Mouse (Mus musculus): ENCODE measurements around the gene Robo2. TPM values are rescaled to one million over a fixed set of nuclear protein-coding genes. Genes with fewer than 3 reads are reported as not detected.

The Robo2 gene
- polyA plus RNA-seq, 1 experiment from 2014 or later = 56.4 TPM

DNA sequence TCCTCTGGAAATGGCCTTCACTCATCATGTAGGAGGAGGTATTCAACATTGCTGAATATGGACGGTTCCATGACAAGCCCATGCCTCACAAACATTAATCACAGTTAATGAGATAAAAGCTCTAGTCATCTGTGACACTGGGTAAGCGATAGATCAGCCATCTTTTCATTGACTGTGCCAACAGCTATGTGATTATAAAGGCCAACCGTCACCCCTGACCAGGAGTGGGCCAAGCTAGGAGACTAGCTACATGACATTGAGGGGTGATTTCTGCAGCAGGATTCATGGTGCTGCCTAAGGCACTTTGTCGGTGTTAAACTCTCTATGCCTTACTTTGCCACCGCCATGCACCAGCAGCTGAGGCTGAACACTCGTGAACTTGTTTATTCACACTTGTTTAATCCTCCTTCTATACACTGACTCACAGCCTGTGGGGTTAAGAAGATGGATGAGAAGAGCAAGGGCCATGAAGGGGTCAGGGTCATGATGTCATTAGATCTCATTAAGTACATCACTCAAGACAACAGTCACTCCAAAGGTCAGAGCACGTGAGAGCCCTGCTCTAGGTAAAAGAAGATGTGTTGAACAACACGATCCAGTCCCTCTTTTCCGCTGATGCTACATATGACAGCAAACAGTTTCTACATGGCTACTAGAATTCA, 72.5 kb downstream of the Robo2 start:
- no peaks in the 10 kb centered on the region for H3K27me3 ChIP-seq (ENCODE audit: insufficient read depth, low read length)
- H3K9me3 ChIP-seq (ENCODE audit: low read depth, low read length) = no peaks in the 10 kb centered on the region
- ATAC-seq (ENCODE audit: insufficient read depth) (no peak), DNase-seq (no peak)
- H3K36me3 ChIP-seq (ENCODE audit: insufficient read depth) = no peaks in the 10 kb centered on the region
- H3K4me1 ChIP-seq (ENCODE audit: insufficient read depth) = no peaks in the 10 kb centered on the region
- TF ChIP-seq CTCF (IDR thresholded peaks at IDR 0.05; ENCODE audit: low read depth) = no peak
- no peak overlapping the region for H3K9ac ChIP-seq
- H3K27ac ChIP-seq (ENCODE audit: low read depth) = no peak overlapping the region
- WGBS = 39% methylated on average over 9 of the region's 9 CpGs
- H3K4me2 ChIP-seq = no peak overlapping the region
- H3K4me3 ChIP-seq (ENCODE audit: low read depth, low read length) = no peak overlapping the region

- Histone ChIP-seq H3K9me3 (ENCODE audit: low read depth, low read length) (no peaks in the 10 kb centered on the region), H3K9ac (no peak overlapping the region), H3K36me3 (ENCODE audit: insufficient read depth) (no peaks in the 10 kb centered on the region), H3K4me2 (no peak overlapping the region), H3K4me1 (ENCODE audit: insufficient read depth) (no peaks in the 10 kb centered on the region), H3K27me3 (ENCODE audit: insufficient read depth, low read length) (no peaks in the 10 kb centered on the region), H3K4me3 (ENCODE audit: low read depth, low read length) (no peak overlapping the region), H3K27ac (ENCODE audit: low read depth) (no peak overlapping the region)
- ATAC-seq (ENCODE audit: insufficient read depth) (no peak), DNase-seq (no peak)
- no peak for TF ChIP-seq CTCF (IDR thresholded peaks at IDR 0.05; ENCODE audit: low read depth)
- 65% methylated on average over 9 of the region's 9 CpGs for WGBS
Observed at GRCm38 (mm10) chr16:74321666-74322371, 89.8 kb downstream of the Robo2 start.

- no peak overlapping the region for H3K9ac ChIP-seq
- no peaks in the 10 kb centered on the region for H3K4me1 ChIP-seq (ENCODE audit: insufficient read depth)
- TF ChIP-seq CTCF (IDR thresholded peaks at IDR 0.05; ENCODE audit: low read depth) = no peak
- H3K4me3 ChIP-seq (ENCODE audit: low read depth, low read length) = no peak overlapping the region
- ATAC-seq (ENCODE audit: insufficient read depth) = no peak
- H3K27me3 ChIP-seq (ENCODE audit: insufficient read depth, low read length) = no peaks in the 10 kb centered on the region
- no peaks in the 10 kb centered on the region for H3K36me3 ChIP-seq (ENCODE audit: insufficient read depth)
- no peak overlapping the region for H3K4me2 ChIP-seq
- no peak for DNase-seq
- H3K27ac ChIP-seq (ENCODE audit: low read depth) = no peak overlapping the region
- 41% methylated on average over 7 of the region's 7 CpGs for WGBS
- H3K9me3 ChIP-seq (ENCODE audit: low read depth, low read length) = no peaks in the 10 kb centered on the region
Observed at GRCm38 (mm10) chr16:74316150-74316549, 95.5 kb downstream of the Robo2 start.

- H3K27ac ChIP-seq (ENCODE audit: low read depth) = no peak overlapping the region
- no peaks in the 10 kb centered on the region for H3K36me3 ChIP-seq (ENCODE audit: insufficient read depth)
- no peak for DNase-seq
- H3K4me3 ChIP-seq (ENCODE audit: low read depth, low read length) = no peak overlapping the region
- WGBS = 64% methylated on average over 4 of the region's 4 CpGs
- ATAC-seq (ENCODE audit: insufficient read depth) = no peak
- no peaks in the 10 kb centered on the region for H3K4me1 ChIP-seq (ENCODE audit: insufficient read depth)
- H3K9me3 ChIP-seq (ENCODE audit: low read depth, low read length) = no peaks in the 10 kb centered on the region
- no peak for TF ChIP-seq CTCF (IDR thresholded peaks at IDR 0.05; ENCODE audit: low read depth)
- no peaks in the 10 kb centered on the region for H3K27me3 ChIP-seq (ENCODE audit: insufficient read depth, low read length)
- H3K4me2 ChIP-seq = no peak overlapping the region
- H3K9ac ChIP-seq = no peak overlapping the region
Observed at GRCm38 (mm10) chr16:74313222-74313621, 98.4 kb downstream of the Robo2 start.

GRCm38 (mm10) chr16:74307543-74307887, 104.1 kb downstream of the Robo2 start:
- Histone ChIP-seq H3K9me3 (ENCODE audit: low read depth, low read length) (no peaks in the 10 kb centered on the region), H3K4me2 (no peak overlapping the region), H3K27ac (ENCODE audit: low read depth) (no peak overlapping the region), H3K36me3 (ENCODE audit: insufficient read depth) (no peaks in the 10 kb centered on the region), H3K9ac (no peak overlapping the region), H3K4me1 (ENCODE audit: insufficient read depth) (no peaks in the 10 kb centered on the region), H3K4me3 (ENCODE audit: low read depth, low read length) (no peak overlapping the region), H3K27me3 (ENCODE audit: insufficient read depth, low read length) (no peaks in the 10 kb centered on the region)
- DNase-seq (no peak), ATAC-seq (ENCODE audit: insufficient read depth) (no peak)
- 31% methylated on average over 6 of the region's 6 CpGs for WGBS
- TF ChIP-seq CTCF (IDR thresholded peaks at IDR 0.05; ENCODE audit: low read depth) = no peak

DNA sequence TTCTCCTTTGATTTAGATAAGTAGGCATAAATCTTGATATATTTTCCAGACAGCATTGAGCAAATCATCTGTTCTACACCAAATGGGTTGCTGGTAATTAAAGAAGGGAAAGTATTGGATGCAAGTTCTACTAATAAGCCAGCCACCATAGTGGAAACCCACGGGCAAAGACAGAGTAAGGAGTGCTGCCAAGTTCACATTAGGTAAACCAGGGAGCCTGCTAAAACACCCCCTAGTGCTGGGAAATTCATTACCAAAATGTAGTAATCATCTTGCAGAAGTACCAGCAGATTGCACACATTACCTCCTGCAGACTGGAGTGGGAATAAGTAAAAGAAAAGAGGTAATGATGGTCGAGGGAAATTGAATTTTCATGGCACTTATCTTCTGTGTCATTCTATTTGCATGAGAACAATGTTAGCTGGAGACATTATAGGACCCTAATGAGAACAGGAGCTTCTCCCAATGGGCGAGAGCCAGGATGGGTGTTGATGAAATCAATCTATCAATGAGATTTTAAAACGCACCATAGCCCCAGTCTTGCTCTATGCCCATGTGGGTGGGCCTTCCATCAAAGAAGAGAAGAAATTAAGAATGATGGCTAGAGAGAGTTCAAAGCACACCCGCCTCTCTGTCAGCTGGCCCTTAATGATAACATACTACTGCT, 104.6 kb downstream of the Robo2 start:
- WGBS = 61% methylated on average over 5 of the region's 5 CpGs
- Histone ChIP-seq H3K9ac (no peak overlapping the region), H3K4me1 (ENCODE audit: insufficient read depth) (no peaks in the 10 kb centered on the region), H3K4me3 (ENCODE audit: low read depth, low read length) (no peak overlapping the region), H3K4me2 (no peak overlapping the region), H3K27me3 (ENCODE audit: insufficient read depth, low read length) (no peaks in the 10 kb centered on the region), H3K27ac (ENCODE audit: low read depth) (no peak overlapping the region), H3K9me3 (ENCODE audit: low read depth, low read length) (no peaks in the 10 kb centered on the region), H3K36me3 (ENCODE audit: insufficient read depth) (no peaks in the 10 kb centered on the region)
- DNase-seq = no peak
- no peak for TF ChIP-seq CTCF (IDR thresholded peaks at IDR 0.05; ENCODE audit: low read depth)
- no peak for ATAC-seq (ENCODE audit: insufficient read depth)

DNA sequence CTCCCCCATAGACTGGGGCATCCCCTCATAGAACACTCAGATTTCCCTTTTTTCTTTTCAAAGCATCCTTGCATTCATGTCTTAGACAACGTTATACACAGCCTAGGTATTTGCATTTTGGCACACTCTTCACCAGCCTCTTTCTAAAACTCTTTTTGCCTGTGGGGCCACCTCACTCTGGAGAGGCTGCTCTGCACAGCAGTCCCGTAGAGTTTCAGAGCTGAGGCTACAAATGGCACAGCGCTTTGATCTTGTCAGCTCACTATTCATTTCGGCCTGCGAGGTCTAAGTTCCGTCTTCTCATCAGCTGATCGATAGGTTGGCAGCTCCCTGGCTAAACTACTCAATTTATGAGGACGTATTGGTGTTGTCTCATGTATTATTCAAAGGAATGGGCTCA, 123.7 kb downstream of the Robo2 start:
- H3K4me2 ChIP-seq = no peak overlapping the region
- WGBS = 72% methylated on average over 8 of the region's 8 CpGs
- no peak for ATAC-seq (ENCODE audit: insufficient read depth)
- H3K9ac ChIP-seq = no peak overlapping the region
- H3K9me3 ChIP-seq (ENCODE audit: low read depth, low read length) = no peaks in the 10 kb centered on the region
- H3K27ac ChIP-seq (ENCODE audit: low read depth) = no peak overlapping the region
- no peaks in the 10 kb centered on the region for H3K36me3 ChIP-seq (ENCODE audit: insufficient read depth)
- no peaks in the 10 kb centered on the region for H3K4me1 ChIP-seq (ENCODE audit: insufficient read depth)
- no peak overlapping the region for H3K4me3 ChIP-seq (ENCODE audit: low read depth, low read length)
- no peak for DNase-seq
- no peak for TF ChIP-seq CTCF (IDR thresholded peaks at IDR 0.05; ENCODE audit: low read depth)
- no peaks in the 10 kb centered on the region for H3K27me3 ChIP-seq (ENCODE audit: insufficient read depth, low read length)

Measured in lung, embryonic 14.5 days (tissue).